Mouse (Mus musculus) forebrain, embryonic 15.5 days (tissue): Measurements from ENCODE around the gene Olfr92. TPM values are rescaled to one million over a fixed set of nuclear protein-coding genes. Genes with fewer than 3 reads are reported as not detected.
"Not testable (repeated sequence)": the region's sequence is repeated elsewhere in the genome, so short reads cannot be mapped to it uniquely, and the experiment has no call there.

Source experiments
- ATAC-seq: fragments of 200-750 bp; cut with Nextera tagmentation; replicated peaks from 2 replicates; pipeline ENCODE4 v1.8.0; 2017; ENCODE audit warnings: mild to moderate bottlenecking, moderate TSS enrichment, moderate library complexity
- H3K27ac ChIP-seq: fragments of 300-500 bp; sonication (generic); replicated peaks from 2 replicates; pipeline ENCODE4 v1.5.1; 2015; ENCODE audit warnings: mild to moderate bottlenecking, inconsistent platforms
- H3K27me3 ChIP-seq: fragments of 300-500 bp; sonication (generic); 2 replicates; pipeline ENCODE4 v1.6.1; 2015; ENCODE audit warnings: inconsistent platforms
- H3K36me3 ChIP-seq: fragments of 300-500 bp; sonication (generic); 2 replicates; pipeline ENCODE4 v1.6.1; 2015; ENCODE audit warnings: mild to moderate bottlenecking, inconsistent platforms
- H3K4me1 ChIP-seq: fragments of 300-500 bp; sonication (generic); 2 replicates; pipeline ENCODE4 v1.6.1; 2015; ENCODE audit warnings: inconsistent platforms
- H3K4me2 ChIP-seq: fragments of 300-500 bp; sonication (generic); replicated peaks from 2 replicates; pipeline ENCODE4 v1.6.1; 2015; ENCODE audit warnings: mild to moderate bottlenecking, inconsistent platforms
- H3K4me3 ChIP-seq: fragments of 300-500 bp; sonication (generic); 2 replicates; pipeline ENCODE4 v1.5.1; 2015; ENCODE audit warnings: mild to moderate bottlenecking, inconsistent platforms
- H3K9ac ChIP-seq: fragments of 300-500 bp; sonication (generic); replicated peaks from 2 replicates; pipeline ENCODE4 v1.6.1; 2015; ENCODE audit warnings: mild to moderate bottlenecking, inconsistent platforms
- H3K9me3 ChIP-seq: fragments of 300-500 bp; sonication (generic); 2 replicates; pipeline ENCODE4 v1.6.1; 2016; ENCODE audit warnings: inconsistent platforms
- WGBS: fragments of 180-500 bp; shearing (Covaris S2); methylation state at CpG from one replicate; pipeline ENCODE4 v1.1.7; 2015; ENCODE audit warnings: mixed read lengths; 5-methylcytosine and 5-hydroxymethylcytosine counted together
- polyA plus RNA-seq: library from polyadenylated mRNA; unstranded; fragments of >200 nt; fragmentation: Nextera tagmentation; extraction: Ambion mirVana; gene quantifications from 2 replicates; pipeline ENCODE4 v1.2.1, GENCODE M21; 2015

Gene Olfr92
- polyA plus RNA-seq = not detected in 2 replicates

DNA sequence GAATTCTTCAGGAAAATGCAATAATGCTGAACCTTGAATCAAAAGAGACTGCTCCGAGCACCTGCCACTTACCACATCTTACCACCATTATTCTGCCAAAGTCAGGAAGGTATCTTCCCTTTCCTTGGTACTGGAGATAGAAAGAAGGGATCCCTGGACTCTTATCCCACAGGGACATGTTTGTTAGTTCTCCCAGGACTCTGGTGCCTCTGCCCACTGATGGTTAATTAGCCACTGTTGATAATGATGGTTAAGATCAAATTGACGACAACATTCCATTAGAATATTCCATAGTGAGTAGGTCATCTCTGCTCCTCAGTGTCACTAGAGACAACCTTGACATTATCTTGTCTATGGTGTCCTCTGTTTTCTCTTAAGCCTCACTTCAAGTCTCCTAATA lies at the start of gene Olfr92:
TSS of gene Olfr92 (minus strand) at position 101 of the 400 bp plus-strand sequence.
- Histone ChIP-seq H3K9me3 (no peaks in the 10 kb centered on the region), H3K9ac (no peak within 1 kb of the TSS), H3K36me3 (no peaks in the 10 kb centered on the region), H3K4me2 (no peak within 1 kb of the TSS), H3K27ac (no peak within 1 kb of the TSS), H3K4me1 (no peaks in the 10 kb centered on the region), H3K4me3 (no peak within 1 kb of the TSS), H3K27me3 (no peaks in the 10 kb centered on the region)
- 92% methylated on average over 2 of the region's 2 CpGs for WGBS
- no peak for ATAC-seq

DNA sequence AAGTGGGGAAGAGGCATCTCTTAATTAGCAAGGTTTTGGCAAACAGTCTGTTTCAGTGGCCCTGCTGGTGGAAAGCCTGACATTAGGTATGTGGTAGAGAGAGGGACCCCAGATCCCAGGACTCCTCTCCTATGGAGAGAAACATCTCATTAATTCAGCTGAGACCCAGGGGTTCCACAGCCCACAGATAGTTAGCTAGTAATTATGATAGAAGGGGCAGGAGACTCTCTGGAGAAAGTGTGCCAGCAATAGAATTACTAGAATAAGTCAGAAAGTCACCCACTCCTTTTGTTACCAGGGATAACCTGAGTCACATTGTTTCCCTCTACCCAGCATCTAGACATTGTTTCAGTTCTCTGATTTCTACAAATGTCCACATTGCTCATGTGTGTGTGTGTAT lies 41.5 kb upstream of the Olfr92 start, which contains the start of gene Olfr93:
TSS of gene Olfr93 (minus strand) at position 101 of the 400 bp plus-strand sequence.
- H3K4me1 ChIP-seq = no peaks in the 10 kb centered on the region
- H3K27me3 ChIP-seq = no peaks in the 10 kb centered on the region
- no peak within 1 kb of the TSS for H3K4me2 ChIP-seq
- H3K9ac ChIP-seq = no peak within 1 kb of the TSS
- H3K27ac ChIP-seq = no peak within 1 kb of the TSS
- no peaks in the 10 kb centered on the region for H3K9me3 ChIP-seq
- no peaks in the 10 kb centered on the region for H3K36me3 ChIP-seq
- no peak for ATAC-seq
- H3K4me3 ChIP-seq = no peak within 1 kb of the TSS

DNA sequence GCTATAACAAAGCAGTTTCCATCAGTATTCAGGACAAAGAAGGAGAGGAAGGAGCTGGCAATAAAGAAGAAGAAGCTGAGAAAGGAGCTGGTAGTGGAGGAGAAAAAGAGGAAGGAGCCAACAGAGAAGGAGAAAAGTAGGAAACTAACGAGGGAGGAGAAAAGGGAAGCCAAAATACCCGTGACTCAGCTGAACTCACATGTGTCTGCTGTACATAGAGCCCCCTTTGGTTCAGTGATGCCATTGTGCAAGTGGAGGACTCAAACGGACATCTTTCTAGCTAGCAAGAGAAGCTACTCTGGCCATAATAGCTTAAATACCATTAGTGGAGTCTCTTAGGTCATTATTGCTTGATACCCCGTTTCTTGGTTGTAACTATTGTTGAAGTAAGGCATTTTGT lies 11.5 kb upstream of the Olfr92 start:
- H3K9ac ChIP-seq, H3K9me3 ChIP-seq, H3K4me3 ChIP-seq, H3K36me3 ChIP-seq, H3K27ac ChIP-seq, H3K4me2 ChIP-seq, ATAC-seq, H3K4me1 ChIP-seq, H3K27me3 ChIP-seq: not testable (repeated sequence)
- 62% methylated on average over 4 of the region's 4 CpGs for WGBS

DNA sequence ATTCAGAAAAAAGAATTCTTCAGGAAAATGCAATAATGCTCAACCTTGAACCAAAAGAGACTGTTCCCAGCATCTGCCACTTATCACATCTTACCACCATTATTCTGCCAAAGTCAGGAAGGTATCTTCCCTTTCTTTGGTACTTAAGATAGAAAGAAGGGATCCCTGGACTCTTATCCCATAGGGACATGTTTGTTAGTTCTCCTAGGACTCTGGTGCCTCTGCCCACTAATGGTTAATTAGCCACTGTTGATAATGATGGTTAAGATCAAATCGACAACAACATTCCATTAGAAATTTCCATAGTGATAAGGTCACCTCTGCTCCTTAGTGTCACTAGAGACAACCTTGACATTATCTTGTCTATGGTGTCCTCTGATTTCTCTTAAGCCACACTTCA lies 21.7 kb downstream of the Olfr92 start, which contains the start of gene Olfr91:
TSS of gene Olfr91 (minus strand) at position 101 of the 400 bp plus-strand sequence.
- H3K4me3 ChIP-seq = no peak within 1 kb of the TSS
- H3K9me3 ChIP-seq = no peaks in the 10 kb centered on the region
- H3K4me2 ChIP-seq = no peak within 1 kb of the TSS
- 79% methylated on average over 1 of the region's 1 CpGs for WGBS
- H3K9ac ChIP-seq = no peak within 1 kb of the TSS
- no peaks in the 10 kb centered on the region for H3K4me1 ChIP-seq
- H3K36me3 ChIP-seq = no peaks in the 10 kb centered on the region
- H3K27ac ChIP-seq = no peak within 1 kb of the TSS
- no peaks in the 10 kb centered on the region for H3K27me3 ChIP-seq
- no peak for ATAC-seq

DNA sequence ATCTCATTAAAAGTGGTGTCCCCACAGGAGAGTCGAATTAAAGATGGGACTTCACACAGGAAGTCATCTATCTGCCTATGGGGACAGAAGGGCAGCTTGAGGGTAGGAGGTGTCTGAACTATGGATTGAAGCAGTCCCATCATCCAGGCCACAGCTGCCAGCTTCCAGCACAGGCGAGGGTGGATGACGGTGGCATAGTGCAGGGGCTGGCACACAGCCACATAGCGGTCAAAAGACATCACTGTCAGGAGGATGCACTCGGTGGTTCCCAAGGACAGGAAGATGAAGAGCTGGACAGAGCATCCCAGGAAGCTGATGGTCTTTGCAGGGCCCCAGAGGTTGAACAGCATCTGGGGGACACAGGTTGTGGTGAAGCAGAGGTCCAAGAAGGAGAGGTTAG lies 26.6 kb downstream of the Olfr92 start:
- ATAC-seq = no peak
- 75% methylated on average over 5 of the region's 5 CpGs for WGBS

DNA sequence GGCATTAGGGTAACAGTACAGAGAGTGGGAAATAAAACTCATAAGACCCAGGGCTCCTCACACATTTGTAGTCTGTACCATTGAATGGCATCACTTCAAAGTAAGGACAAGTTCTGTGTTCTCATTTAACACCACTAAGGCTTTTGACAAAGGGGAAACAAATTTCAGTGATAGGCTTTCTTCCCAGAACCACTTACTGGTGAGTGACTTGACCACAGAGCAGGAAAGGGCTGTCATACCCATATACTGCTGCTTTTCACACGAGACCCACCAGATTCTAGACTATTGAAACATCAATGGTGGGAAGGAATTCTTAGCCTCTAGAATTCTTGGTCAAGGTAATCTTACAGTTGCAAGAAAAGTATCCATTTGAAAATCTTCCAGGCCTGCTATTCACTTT lies 27.7 kb downstream of the Olfr92 start:
- Histone ChIP-seq H3K4me3 (no peak overlapping the region), H3K27me3 (no peaks in the 10 kb centered on the region), H3K36me3 (no peaks in the 10 kb centered on the region), H3K9ac (no peak overlapping the region), H3K4me1 (no peaks in the 10 kb centered on the region), H3K9me3 (no peaks in the 10 kb centered on the region), H3K4me2 (no peak overlapping the region), H3K27ac (no peak overlapping the region)
- WGBS = 73% methylated on average over 1 of the region's 1 CpGs
- ATAC-seq = no peak

More for the DNA sequence above, 26.6 kb downstream of the Olfr92 start:
- Histone ChIP-seq H3K9me3 (no peaks in the 10 kb centered on the region), H3K9ac (no peak overlapping the region), H3K4me2 (no peak overlapping the region), H3K4me1 (no peaks in the 10 kb centered on the region), H3K36me3 (no peaks in the 10 kb centered on the region), H3K4me3 (no peak overlapping the region), H3K27me3 (no peaks in the 10 kb centered on the region), H3K27ac (no peak overlapping the region)

DNA sequence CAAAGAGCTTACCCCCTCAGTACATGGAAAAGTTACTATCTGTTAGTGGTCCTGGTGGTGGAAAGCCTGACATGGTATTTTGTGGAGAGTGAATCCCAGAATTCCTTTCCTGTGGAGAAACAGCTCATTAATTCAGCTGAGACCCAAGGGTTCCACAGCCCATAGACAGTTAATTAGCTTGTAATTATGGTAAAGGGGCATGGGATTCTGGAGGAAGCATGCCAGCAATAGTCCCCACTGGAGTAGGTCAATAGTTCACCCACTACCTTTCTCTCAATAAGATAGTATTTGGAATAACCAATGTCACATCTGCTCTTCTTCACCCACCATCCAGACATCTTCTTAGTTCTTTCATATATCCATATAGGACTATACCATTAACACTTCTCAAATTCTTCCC lies 31.5 kb downstream of the Olfr92 start, which contains the start of gene Olfr90:
TSS of gene Olfr90 (minus strand) at position 101 of the 400 bp plus-strand sequence.
- no peaks in the 10 kb centered on the region for H3K9me3 ChIP-seq
- no peaks in the 10 kb centered on the region for H3K27me3 ChIP-seq
- no peaks in the 10 kb centered on the region for H3K36me3 ChIP-seq
- no peak within 1 kb of the TSS for H3K4me3 ChIP-seq
- no peak for ATAC-seq
- no peaks in the 10 kb centered on the region for H3K4me1 ChIP-seq
- no peak within 1 kb of the TSS for H3K4me2 ChIP-seq
- no peak within 1 kb of the TSS for H3K9ac ChIP-seq
- no peak within 1 kb of the TSS for H3K27ac ChIP-seq

DNA sequence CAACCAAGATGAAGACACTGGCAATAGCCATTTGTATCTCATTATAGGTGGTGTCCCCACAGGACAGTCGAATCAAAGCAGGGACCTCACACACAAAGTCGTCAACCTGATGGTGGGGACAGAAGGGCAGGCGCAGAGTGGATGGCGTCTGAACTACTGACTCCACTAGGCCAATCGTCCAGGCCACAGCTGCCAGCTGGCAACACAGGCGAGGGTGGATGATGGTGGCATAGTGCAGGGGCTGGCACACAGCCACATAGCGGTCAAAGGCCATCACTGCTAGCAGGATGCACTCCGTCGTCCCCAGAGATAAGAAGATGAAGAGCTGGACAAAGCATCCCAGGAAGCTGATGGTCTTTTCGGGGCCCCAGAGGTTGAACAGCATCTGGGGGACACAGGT lies 34.3 kb downstream of the Olfr92 start:
- no peaks in the 10 kb centered on the region for H3K9me3 ChIP-seq
- no peaks in the 10 kb centered on the region for H3K4me1 ChIP-seq
- no peak for ATAC-seq
- no peak overlapping the region for H3K4me2 ChIP-seq
- H3K9ac ChIP-seq = no peak overlapping the region
- no peaks in the 10 kb centered on the region for H3K27me3 ChIP-seq
- no peak overlapping the region for H3K27ac ChIP-seq
- H3K4me3 ChIP-seq = no peak overlapping the region
- no peaks in the 10 kb centered on the region for H3K36me3 ChIP-seq
- WGBS = 84% methylated on average over 10 of the region's 10 CpGs

DNA sequence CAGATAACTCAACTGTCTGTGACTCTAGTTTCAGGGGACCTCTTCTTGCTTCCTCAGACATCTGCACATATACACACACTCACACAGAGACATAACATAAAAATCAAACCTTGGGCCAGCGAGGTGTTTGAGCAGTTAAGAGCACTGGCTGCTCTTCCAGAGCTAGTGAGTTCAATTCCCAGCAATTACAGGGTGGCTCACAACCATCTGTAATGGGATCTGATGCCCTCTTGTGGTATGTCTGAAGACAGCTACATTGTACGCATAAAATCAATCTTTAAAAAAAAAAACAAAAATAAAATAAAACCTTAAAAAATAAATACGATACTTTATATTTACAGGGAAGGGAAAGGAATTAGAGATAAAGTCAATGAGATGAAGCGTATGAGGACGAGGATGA lies 35.3 kb downstream of the Olfr92 start:
- Histone ChIP-seq H3K4me3 (no peak overlapping the region), H3K4me2 (no peak overlapping the region), H3K27ac (no peak overlapping the region), H3K27me3 (no peaks in the 10 kb centered on the region), H3K9me3 (no peaks in the 10 kb centered on the region), H3K4me1 (peaks cover 4% of the 10 kb centered on the region), H3K9ac (no peak overlapping the region), H3K36me3 (no peaks in the 10 kb centered on the region)
- no peak for ATAC-seq
- WGBS = 70% methylated on average over 5 of the region's 5 CpGs

DNA sequence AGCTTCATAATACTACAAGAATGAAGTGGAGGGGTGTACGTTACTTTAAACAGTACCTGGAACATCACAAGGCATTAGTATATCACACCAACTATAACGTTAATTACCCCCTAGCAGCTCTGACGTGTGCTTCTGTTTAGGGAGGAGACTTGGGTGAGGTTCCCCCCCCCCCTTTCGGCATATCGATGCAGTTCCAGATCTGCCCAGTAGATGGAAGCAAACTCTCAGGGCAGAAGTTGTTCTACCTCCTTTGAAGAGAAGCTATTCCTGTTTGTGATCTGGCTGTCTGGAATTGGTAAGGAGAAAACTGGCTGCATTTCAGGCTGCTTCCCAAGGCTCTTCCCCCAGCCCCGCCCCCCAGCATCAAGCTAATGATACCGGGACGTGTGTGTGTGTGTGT lies 36.6 kb downstream of the Olfr92 start:
- H3K27ac ChIP-seq = no peak overlapping the region
- H3K4me2 ChIP-seq = no peak overlapping the region
- no peaks in the 10 kb centered on the region for H3K27me3 ChIP-seq
- H3K4me3 ChIP-seq = no peak overlapping the region
- H3K9ac ChIP-seq = no peak overlapping the region
- no peaks in the 10 kb centered on the region for H3K9me3 ChIP-seq
- ATAC-seq = no peak; the same call in 1 of the 2 replicates
- H3K36me3 ChIP-seq = no peaks in the 10 kb centered on the region
- 3% methylated on average over 8 of the region's 8 CpGs for WGBS
- peaks cover 15% of the 10 kb centered on the region for H3K4me1 ChIP-seq

DNA sequence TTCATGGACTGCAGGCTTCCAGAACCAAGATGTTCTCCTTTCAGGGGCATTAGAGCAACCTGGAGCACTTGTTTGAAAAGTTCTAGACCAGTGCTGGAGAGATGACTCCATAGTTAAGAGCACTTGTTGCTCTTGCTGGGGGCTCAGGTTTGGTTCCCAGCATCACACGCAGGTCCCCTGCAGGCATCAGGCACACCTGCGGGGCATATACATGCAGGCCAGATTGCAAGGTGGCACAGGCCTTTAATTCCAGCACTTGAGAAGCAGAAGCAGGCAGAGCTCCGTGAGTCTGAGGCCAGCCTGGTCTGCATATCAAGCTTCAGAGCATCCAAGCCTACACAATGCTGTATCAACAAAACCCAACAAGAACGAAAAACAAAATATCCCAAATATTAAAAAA lies 38.2 kb downstream of the Olfr92 start:
- Histone ChIP-seq H3K27ac (no peak overlapping the region), H3K4me2 (no peak overlapping the region), H3K36me3 (no peaks in the 10 kb centered on the region), H3K4me1 (peaks cover 15% of the 10 kb centered on the region), H3K9me3 (no peaks in the 10 kb centered on the region), H3K4me3 (no peak overlapping the region), H3K9ac (no peak overlapping the region), H3K27me3 (no peaks in the 10 kb centered on the region)
- 89% methylated on average over 4 of the region's 4 CpGs for WGBS
- no peak for ATAC-seq

DNA sequence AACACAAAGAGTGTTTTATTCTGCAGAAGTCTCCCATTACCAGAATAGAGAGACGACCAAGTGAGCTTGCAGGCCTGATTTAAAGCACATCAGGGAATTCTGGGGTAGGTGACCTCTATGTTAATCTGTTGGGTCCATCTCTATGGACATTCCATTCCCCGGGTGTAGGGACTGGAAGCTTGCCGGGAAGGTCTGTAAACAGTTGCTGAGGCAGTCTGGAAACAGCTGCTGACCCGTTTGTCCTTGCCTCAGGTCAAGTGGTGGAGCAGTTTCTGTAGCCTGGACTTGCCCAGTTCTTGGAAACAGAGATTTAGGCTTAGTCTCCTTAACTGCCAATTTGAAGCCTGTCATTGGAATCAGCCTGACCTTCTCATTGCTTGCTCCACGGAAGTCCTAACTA lies 39.8 kb downstream of the Olfr92 start:
- peaks cover 15% of the 10 kb centered on the region for H3K4me1 ChIP-seq
- H3K4me3 ChIP-seq = no peak overlapping the region
- H3K27ac ChIP-seq = no peak overlapping the region
- H3K4me2 ChIP-seq = no peak overlapping the region
- no peak overlapping the region for H3K9ac ChIP-seq
- H3K36me3 ChIP-seq = peaks cover 12% of the 10 kb centered on the region
- H3K27me3 ChIP-seq = no peaks in the 10 kb centered on the region
- 29% methylated on average over 5 of the region's 5 CpGs for WGBS
- no peak for ATAC-seq
- H3K9me3 ChIP-seq = no peaks in the 10 kb centered on the region

DNA sequence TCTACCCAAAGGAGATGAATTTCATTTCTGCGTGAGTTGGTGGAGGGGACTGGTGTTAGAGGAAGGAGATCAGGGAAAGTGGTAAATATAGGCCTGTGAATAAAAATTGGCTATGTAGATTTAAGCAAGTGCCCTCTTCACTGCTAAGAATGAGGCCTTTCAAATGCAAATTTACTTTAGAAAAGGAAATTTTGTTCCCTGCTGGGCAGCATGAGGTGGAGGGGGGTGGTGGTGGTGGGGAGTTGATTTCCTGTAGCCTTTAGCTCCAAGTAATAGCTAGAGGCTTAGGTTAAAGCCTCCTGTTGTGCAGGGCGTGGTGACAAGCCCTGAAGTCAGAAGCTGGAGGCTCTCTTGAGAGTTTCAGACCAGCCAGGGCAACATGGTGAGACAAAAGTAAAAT lies 40.9 kb downstream of the Olfr92 start:
- Histone ChIP-seq H3K9ac (no peak overlapping the region), H3K36me3 (peaks cover 23% of the 10 kb centered on the region), H3K4me2 (no peak overlapping the region), H3K4me3 (no peak overlapping the region), H3K4me1 (peaks cover 15% of the 10 kb centered on the region), H3K27me3 (no peaks in the 10 kb centered on the region), H3K27ac (peak overlapping the region; percentile 66), H3K9me3 (no peaks in the 10 kb centered on the region)
- ATAC-seq = peak; percentile 21; the same call in 1 of the 2 replicates
- 1% methylated on average over 2 of the region's 2 CpGs for WGBS
